Mouse (Mus musculus): ENCODE results near the gene C2cd5. TPM values are rescaled to one million over a fixed set of nuclear protein-coding genes. Genes with fewer than 3 reads are reported as not detected.

Gene C2cd5
- polyA plus RNA-seq, 1 experiment from 2014 or later = 9.0 TPM

- Histone ChIP-seq H3K9ac (replicated peaks; ENCODE audit: low read depth) (no peak overlapping the region), H3K27me3 (replicated peaks; ENCODE audit: insufficient read depth, low read length) (no peaks in the 10 kb centered on the region), H3K36me3 (ENCODE audit: insufficient read depth, low read length) (no peaks in the 10 kb centered on the region), H3K9me3 (ENCODE audit: low read length) (no peaks in the 10 kb centered on the region), H3K4me2 (replicated peaks; ENCODE audit: low read depth, low read length) (no peak overlapping the region), H3K4me3 (ENCODE audit: low read depth, low read length) (no peak overlapping the region), H3K27ac (ENCODE audit: low read length) (no peak overlapping the region), H3K4me1 (ENCODE audit: insufficient read depth, low read depth, low read length) (no peaks in the 10 kb centered on the region)
- no peak for ATAC-seq
- 46% methylated on average over 3 of the region's 3 CpGs for WGBS
- no peak for TF ChIP-seq CTCF (IDR thresholded peaks at IDR 0.05)
- no peak for TF ChIP-seq EP300 (IDR thresholded peaks at IDR 0.05)
- DNase-seq (ENCODE audit: low spot score) = no peak
Observed at GRCm38 (mm10) chr6:143067654-143068053, 32.3 kb downstream of the C2cd5 start.

GRCm38 (mm10) chr6:143066859-143067258 lies 33.1 kb downstream of the C2cd5 start:
- no peak overlapping the region for H3K27ac ChIP-seq (ENCODE audit: low read length)
- TF ChIP-seq EP300 (IDR thresholded peaks at IDR 0.05) (no peak), CTCF (IDR thresholded peaks at IDR 0.05) (no peak)
- DNase-seq (ENCODE audit: low spot score) = no peak
- no peak overlapping the region for H3K9ac ChIP-seq (replicated peaks; ENCODE audit: low read depth)
- H3K4me2 ChIP-seq (replicated peaks; ENCODE audit: low read depth, low read length) = no peak overlapping the region
- no peaks in the 10 kb centered on the region for H3K4me1 ChIP-seq (ENCODE audit: insufficient read depth, low read depth, low read length)
- no peaks in the 10 kb centered on the region for H3K36me3 ChIP-seq (ENCODE audit: insufficient read depth, low read length)
- ATAC-seq = no peak
- WGBS = 76% methylated on average over 9 of the region's 9 CpGs
- no peaks in the 10 kb centered on the region for H3K27me3 ChIP-seq (replicated peaks; ENCODE audit: insufficient read depth, low read length)
- H3K9me3 ChIP-seq (ENCODE audit: low read length) = no peaks in the 10 kb centered on the region
- H3K4me3 ChIP-seq (ENCODE audit: low read depth, low read length) = no peak overlapping the region

- no peaks in the 10 kb centered on the region for H3K4me1 ChIP-seq (ENCODE audit: insufficient read depth, low read depth, low read length)
- DNase-seq (ENCODE audit: low spot score) (no peak), ATAC-seq (no peak)
- 63% methylated on average over 2 of the region's 2 CpGs for WGBS
- no peak overlapping the region for H3K9ac ChIP-seq (replicated peaks; ENCODE audit: low read depth)
- no peak overlapping the region for H3K4me3 ChIP-seq (ENCODE audit: low read depth, low read length)
- no peaks in the 10 kb centered on the region for H3K36me3 ChIP-seq (ENCODE audit: insufficient read depth, low read length)
- no peak for TF ChIP-seq EP300 (IDR thresholded peaks at IDR 0.05)
- TF ChIP-seq CTCF (IDR thresholded peaks at IDR 0.05) = no peak
- no peaks in the 10 kb centered on the region for H3K9me3 ChIP-seq (ENCODE audit: low read length)
- H3K27me3 ChIP-seq (replicated peaks; ENCODE audit: insufficient read depth, low read length) = no peaks in the 10 kb centered on the region
- no peak overlapping the region for H3K4me2 ChIP-seq (replicated peaks; ENCODE audit: low read depth, low read length)
- H3K27ac ChIP-seq (ENCODE audit: low read length) = no peak overlapping the region
Observed at GRCm38 (mm10) chr6:143064047-143064446, 35.9 kb downstream of the C2cd5 start.

- WGBS = 86% methylated on average over 5 of the region's 5 CpGs
- DNase-seq (ENCODE audit: low spot score) (no peak), ATAC-seq (no peak)
- Histone ChIP-seq H3K9me3 (ENCODE audit: low read length) (no peaks in the 10 kb centered on the region), H3K36me3 (ENCODE audit: insufficient read depth, low read length) (no peaks in the 10 kb centered on the region), H3K4me1 (ENCODE audit: insufficient read depth, low read depth, low read length) (no peaks in the 10 kb centered on the region), H3K4me3 (ENCODE audit: low read depth, low read length) (no peak overlapping the region), H3K27ac (ENCODE audit: low read length) (no peak overlapping the region), H3K27me3 (replicated peaks; ENCODE audit: insufficient read depth, low read length) (no peaks in the 10 kb centered on the region), H3K4me2 (replicated peaks; ENCODE audit: low read depth, low read length) (no peak overlapping the region), H3K9ac (replicated peaks; ENCODE audit: low read depth) (no peak overlapping the region)
- TF ChIP-seq CTCF (IDR thresholded peaks at IDR 0.05) (no peak), EP300 (IDR thresholded peaks at IDR 0.05) (no peak)
Observed at GRCm38 (mm10) chr6:143057601-143058000, 42.3 kb downstream of the C2cd5 start.

- Histone ChIP-seq H3K4me1 (ENCODE audit: insufficient read depth, low read depth, low read length) (peaks cover 3% of the 10 kb centered on the region; the same call in 1 of the 2 replicates), H3K4me3 (ENCODE audit: low read depth, low read length) (no peak overlapping the region), H3K9me3 (ENCODE audit: low read length) (no peaks in the 10 kb centered on the region), H3K9ac (replicated peaks; ENCODE audit: low read depth) (no peak overlapping the region), H3K27me3 (replicated peaks; ENCODE audit: insufficient read depth, low read length) (no peaks in the 10 kb centered on the region), H3K4me2 (replicated peaks; ENCODE audit: low read depth, low read length) (no peak overlapping the region), H3K36me3 (ENCODE audit: insufficient read depth, low read length) (no peaks in the 10 kb centered on the region), H3K27ac (ENCODE audit: low read length) (no peak overlapping the region)
- no peak for TF ChIP-seq EP300 (IDR thresholded peaks at IDR 0.05)
- TF ChIP-seq CTCF (IDR thresholded peaks at IDR 0.05) = no peak
- no peak for ATAC-seq
- 79% methylated on average over 5 of the region's 5 CpGs for WGBS
- DNase-seq (ENCODE audit: low spot score) = no peak
Observed at GRCm38 (mm10) chr6:143051566-143051965, 48.4 kb downstream of the C2cd5 start.

- H3K4me3 ChIP-seq (ENCODE audit: low read depth, low read length) = no peak overlapping the region
- H3K4me1 ChIP-seq (ENCODE audit: insufficient read depth, low read depth, low read length) = peaks cover 3% of the 10 kb centered on the region; the same call in 1 of the 2 replicates
- no peak overlapping the region; the same call in 1 of the 2 replicates for H3K4me2 ChIP-seq (replicated peaks; ENCODE audit: low read depth, low read length)
- peak overlapping the region; percentile 64 for H3K27ac ChIP-seq (ENCODE audit: low read length)
- H3K36me3 ChIP-seq (ENCODE audit: insufficient read depth, low read length) = no peaks in the 10 kb centered on the region
- DNase-seq (ENCODE audit: low spot score) (peak; percentile 60), ATAC-seq (peak; percentile 86)
- H3K9ac ChIP-seq (replicated peaks; ENCODE audit: low read depth) = no peak overlapping the region
- H3K27me3 ChIP-seq (replicated peaks; ENCODE audit: insufficient read depth, low read length) = no peaks in the 10 kb centered on the region
- TF ChIP-seq EP300 (IDR thresholded peaks at IDR 0.05) (0 out of 2 replicates have a peak, but pooled peaks have one; percentile 28), CTCF (IDR thresholded peaks at IDR 0.05) (no peak)
- WGBS = 49% methylated on average over 11 of the region's 11 CpGs
- no peaks in the 10 kb centered on the region for H3K9me3 ChIP-seq (ENCODE audit: low read length)
Observed at GRCm38 (mm10) chr6:143049791-143050555, 50.0 kb downstream of the C2cd5 start.

Data from lung, postnatal 0 days (tissue).